Mouse (Mus musculus): ENCODE results near the gene Jchain. TPM values are rescaled to one million over a fixed set of nuclear protein-coding genes. Genes with fewer than 3 reads are reported as not detected.

The Jchain gene
- polyA plus RNA-seq, 1 experiment from 2014 or later = 0.09 TPM

GRCm38 (mm10) chr5:88565148-88566033 is 37.7 kb upstream of the Jchain start:
- peak overlapping the region; percentile 91 for H3K27ac ChIP-seq (ENCODE audit: low read depth)
- no peaks in the 10 kb centered on the region for H3K9me3 ChIP-seq (ENCODE audit: low read length)
- H3K4me3 ChIP-seq (ENCODE audit: low read depth, low read length) = peak overlapping the region; percentile 91
- peaks cover 3% of the 10 kb centered on the region; the same call in 1 of the 2 replicates for H3K4me1 ChIP-seq (ENCODE audit: insufficient read depth)
- DNase-seq (peak; percentile 72), ATAC-seq (peak; percentile 61)
- peak overlapping the region; percentile 97 for H3K4me2 ChIP-seq (ENCODE audit: low read depth, low read length)
- TF ChIP-seq EP300 (IDR thresholded peaks at IDR 0.05; ENCODE audit: low read depth) (no peak), CTCF (IDR thresholded peaks at IDR 0.05; ENCODE audit: low read depth) (0 out of 2 replicates have a peak, but pooled peaks have one; percentile 8)
- 0 out of 2 replicates have a peak, but pooled peaks cover 3% of the 10 kb centered on the region for H3K36me3 ChIP-seq (replicated peaks; ENCODE audit: insufficient read depth, low read length)
- H3K9ac ChIP-seq (replicated peaks) = peak overlapping the region; percentile 82
- 1% methylated on average over 65 of the region's 119 CpGs for WGBS (ENCODE audit: insufficient replicate concordance)
- H3K27me3 ChIP-seq (ENCODE audit: insufficient read depth, low read length) = no peaks in the 10 kb centered on the region

DNA sequence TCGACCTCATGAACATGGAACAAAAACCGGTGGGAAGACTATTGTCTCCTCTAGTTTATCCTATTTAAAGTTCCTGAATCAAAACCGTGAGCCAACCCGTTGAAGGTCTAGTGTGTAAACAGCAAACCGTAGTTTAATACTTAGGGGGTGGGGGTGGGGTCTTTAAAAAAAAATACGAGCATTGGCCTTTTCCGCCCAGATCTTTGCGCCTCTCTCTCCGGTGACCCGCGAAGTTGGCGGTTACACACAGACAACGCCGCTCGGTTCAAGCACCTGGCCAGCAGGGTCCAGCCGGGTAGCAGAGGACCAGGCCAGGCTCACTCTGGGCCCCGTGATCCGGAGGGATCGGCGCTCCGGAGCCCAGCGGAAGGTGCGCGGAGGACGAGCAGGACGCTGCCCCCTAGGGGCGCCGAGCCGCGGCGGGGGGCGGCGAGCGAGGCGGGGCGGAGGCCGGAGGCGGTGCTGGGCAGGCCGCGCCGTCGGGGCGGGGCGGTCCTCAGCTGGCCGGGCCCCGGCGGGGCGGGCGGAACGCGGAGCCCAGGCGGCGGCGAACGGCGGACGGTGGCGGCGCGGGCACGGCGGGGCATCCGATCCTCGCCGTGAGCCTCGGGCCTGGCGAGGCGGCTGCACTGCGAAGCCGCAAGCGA is 36.9 kb upstream of the Jchain start, which contains the start of gene Rufy3:
Rufy3 (plus strand) TSS at position 540 of the 647 bp plus-strand sequence.
- H3K27me3 ChIP-seq (ENCODE audit: insufficient read depth, low read length) = no peaks in the 10 kb centered on the region
- DNase-seq = peak; percentile 89
- H3K27ac ChIP-seq (ENCODE audit: low read depth) = peak within 1 kb of the TSS; percentile 91
- H3K4me2 ChIP-seq (ENCODE audit: low read depth, low read length) = peak within 1 kb of the TSS; percentile 97
- no peak for TF ChIP-seq EP300 (IDR thresholded peaks at IDR 0.05; ENCODE audit: low read depth)
- TF ChIP-seq CTCF (IDR thresholded peaks at IDR 0.05; ENCODE audit: low read depth) = peak; percentile 66
- H3K9me3 ChIP-seq (ENCODE audit: low read length) = no peaks in the 10 kb centered on the region
- WGBS (ENCODE audit: insufficient replicate concordance) = 2% methylated on average over 45 of the region's 71 CpGs
- peak within 1 kb of the TSS; percentile 82 for H3K9ac ChIP-seq (replicated peaks)
- H3K36me3 ChIP-seq (replicated peaks; ENCODE audit: insufficient read depth, low read length) = no peaks in the 10 kb centered on the region
- ATAC-seq = peak; percentile 90
- peaks cover 3% of the 10 kb centered on the region; the same call in 1 of the 2 replicates for H3K4me1 ChIP-seq (ENCODE audit: insufficient read depth)
- peak within 1 kb of the TSS; percentile 91 for H3K4me3 ChIP-seq (ENCODE audit: low read depth, low read length)

DNA sequence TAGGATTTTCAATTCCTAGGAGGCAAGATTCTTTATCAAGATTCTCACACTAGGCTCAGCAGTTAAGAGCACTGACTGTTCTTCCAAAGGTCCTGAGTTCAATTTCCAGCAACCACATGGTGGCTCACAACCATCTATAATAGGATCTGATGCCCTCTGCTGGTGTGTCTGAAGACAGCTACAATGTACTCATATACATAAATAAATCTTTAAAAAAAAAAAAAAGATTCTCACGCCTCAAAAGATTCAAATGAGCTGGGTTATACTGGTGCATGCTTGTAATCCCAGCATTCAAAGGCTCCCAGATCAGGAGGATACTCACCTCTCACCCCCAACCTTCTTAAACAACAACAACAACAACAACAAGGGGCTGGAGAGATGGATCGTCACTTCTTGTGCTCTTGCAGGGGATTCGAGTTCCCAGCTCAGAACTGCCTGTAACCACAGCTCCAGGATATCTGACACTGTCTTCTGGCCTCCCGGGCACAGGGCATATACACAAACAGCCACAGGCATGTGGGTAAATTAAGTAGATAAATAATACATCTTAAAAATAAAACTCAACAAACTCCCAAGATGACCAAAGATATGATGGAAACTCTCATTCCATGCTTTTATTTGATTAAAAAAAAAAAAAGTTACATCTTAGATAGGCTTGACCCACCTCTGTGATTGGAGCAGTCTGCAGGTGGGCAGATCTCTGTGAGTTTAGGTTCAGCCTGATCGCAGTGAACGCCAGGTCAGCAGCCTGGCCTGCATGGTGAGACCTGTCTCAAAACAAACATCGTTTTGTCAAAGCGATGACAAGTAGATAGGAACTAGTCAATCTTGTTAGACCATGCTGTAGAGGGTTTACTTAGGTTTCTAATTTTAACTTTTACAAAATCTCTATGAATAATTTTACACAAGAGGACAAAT is 35.4 kb upstream of the Jchain start:
- Histone ChIP-seq H3K27me3 (ENCODE audit: insufficient read depth, low read length) (no peaks in the 10 kb centered on the region), H3K4me1 (ENCODE audit: insufficient read depth) (peaks cover 3% of the 10 kb centered on the region; the same call in 1 of the 2 replicates), H3K9ac (replicated peaks) (no peak overlapping the region), H3K4me3 (ENCODE audit: low read depth, low read length) (peak overlapping the region; percentile 91; the same call in 1 of the 2 replicates), H3K9me3 (ENCODE audit: low read length) (no peaks in the 10 kb centered on the region), H3K4me2 (ENCODE audit: low read depth, low read length) (peak overlapping the region; percentile 97; the same call in 1 of the 2 replicates), H3K27ac (ENCODE audit: low read depth) (peak overlapping the region; percentile 91), H3K36me3 (replicated peaks; ENCODE audit: insufficient read depth, low read length) (no peaks in the 10 kb centered on the region)
- ATAC-seq (peak; percentile 32), DNase-seq (no peak)
- peak; percentile 29; the same call in 1 of the 2 replicates for TF ChIP-seq CTCF (IDR thresholded peaks at IDR 0.05; ENCODE audit: low read depth)
- TF ChIP-seq EP300 (IDR thresholded peaks at IDR 0.05; ENCODE audit: low read depth) = no peak
- WGBS (ENCODE audit: insufficient replicate concordance) = 64% methylated on average over 8 of the region's 8 CpGs

DNA sequence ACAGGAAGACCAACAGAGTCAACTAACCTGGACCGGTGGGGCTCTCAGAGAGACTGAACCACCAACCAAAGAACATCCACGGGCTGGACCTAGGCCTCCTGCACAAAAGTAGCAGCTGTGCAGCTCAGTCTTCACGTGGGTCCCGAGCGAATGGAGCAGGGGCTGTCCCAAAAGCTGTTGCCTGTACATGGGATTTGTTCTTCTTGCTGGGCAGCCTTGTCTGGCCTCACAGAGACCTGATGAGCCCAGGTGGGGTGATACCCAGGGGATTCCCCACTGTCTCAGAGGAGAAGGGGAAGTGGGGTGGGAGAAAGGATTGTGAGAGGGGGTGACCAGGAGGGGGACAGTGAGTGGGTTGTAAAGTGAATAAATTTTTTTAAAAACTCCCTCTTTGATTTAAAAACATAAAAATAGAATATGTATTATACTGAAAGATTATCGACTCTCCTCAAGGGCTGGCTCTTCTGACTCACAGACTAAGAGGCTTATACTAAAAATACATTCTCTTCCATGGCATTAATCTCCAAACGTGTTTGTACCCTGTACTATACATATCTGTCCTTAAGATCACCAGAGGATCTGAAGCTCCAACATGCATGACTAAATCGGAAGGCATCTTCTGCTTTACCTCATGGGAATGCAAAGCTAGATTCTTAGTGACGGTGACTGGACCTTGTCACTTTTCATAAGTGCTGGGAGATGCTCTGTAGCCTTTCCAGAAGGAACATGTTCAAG is 33.6 kb upstream of the Jchain start:
- Histone ChIP-seq H3K4me2 (ENCODE audit: low read depth, low read length) (no peak overlapping the region), H3K4me1 (ENCODE audit: insufficient read depth) (no peaks in the 10 kb centered on the region), H3K9ac (replicated peaks) (no peak overlapping the region), H3K4me3 (ENCODE audit: low read depth, low read length) (no peak overlapping the region), H3K27me3 (ENCODE audit: insufficient read depth, low read length) (no peaks in the 10 kb centered on the region), H3K36me3 (replicated peaks; ENCODE audit: insufficient read depth, low read length) (no peaks in the 10 kb centered on the region), H3K27ac (ENCODE audit: low read depth) (no peak overlapping the region), H3K9me3 (ENCODE audit: low read length) (no peaks in the 10 kb centered on the region)
- DNase-seq (no peak), ATAC-seq (no peak)
- 76% methylated on average over 9 of the region's 9 CpGs for WGBS (ENCODE audit: insufficient replicate concordance)
- TF ChIP-seq CTCF (IDR thresholded peaks at IDR 0.05; ENCODE audit: low read depth) (no peak), EP300 (IDR thresholded peaks at IDR 0.05; ENCODE audit: low read depth) (no peak)

- DNase-seq = no peak
- H3K4me3 ChIP-seq (ENCODE audit: low read depth, low read length) = no peak overlapping the region
- H3K4me2 ChIP-seq (ENCODE audit: low read depth, low read length) = no peak overlapping the region
- H3K27ac ChIP-seq (ENCODE audit: low read depth) = no peak overlapping the region
- peaks cover 13% of the 10 kb centered on the region for H3K4me1 ChIP-seq (ENCODE audit: insufficient read depth)
- H3K9ac ChIP-seq (replicated peaks) = no peak overlapping the region
- no peaks in the 10 kb centered on the region for H3K9me3 ChIP-seq (ENCODE audit: low read length)
- no peak for ATAC-seq
- WGBS (ENCODE audit: insufficient replicate concordance) = 34% methylated on average over 1 of the region's 1 CpGs
- TF ChIP-seq CTCF (IDR thresholded peaks at IDR 0.05; ENCODE audit: low read depth) (no peak), EP300 (IDR thresholded peaks at IDR 0.05; ENCODE audit: low read depth) (no peak)
- no peaks in the 10 kb centered on the region for H3K36me3 ChIP-seq (replicated peaks; ENCODE audit: insufficient read depth, low read length)
- H3K27me3 ChIP-seq (ENCODE audit: insufficient read depth, low read length) = no peaks in the 10 kb centered on the region
These were observed 31.3 kb upstream of the Jchain start for GRCm38 (mm10) chr5:88558991-88559390.
